Mouse (Mus musculus) embryonic fibroblast, embryonic 13.5 days (primary cell): ENCODE results near the gene Ccdc106.

ENCODE experiments used
- CTCF ChIP-seq: IDR thresholded peaks from 2 replicates; pipeline ENCODE4 v1.5.1; 2011; ENCODE audit warnings: mild to moderate bottlenecking, control low read depth, low read length, moderate library complexity, borderline replicate concordance; ENCODE audit not compliant: insufficient read depth
- POLR2A ChIP-seq: IDR thresholded peaks from 2 replicates; pipeline ENCODE4 v1.6.1; 2011; ENCODE audit warnings: low read depth, mild to moderate bottlenecking, control low read depth, low read length, moderate library complexity

DNA sequence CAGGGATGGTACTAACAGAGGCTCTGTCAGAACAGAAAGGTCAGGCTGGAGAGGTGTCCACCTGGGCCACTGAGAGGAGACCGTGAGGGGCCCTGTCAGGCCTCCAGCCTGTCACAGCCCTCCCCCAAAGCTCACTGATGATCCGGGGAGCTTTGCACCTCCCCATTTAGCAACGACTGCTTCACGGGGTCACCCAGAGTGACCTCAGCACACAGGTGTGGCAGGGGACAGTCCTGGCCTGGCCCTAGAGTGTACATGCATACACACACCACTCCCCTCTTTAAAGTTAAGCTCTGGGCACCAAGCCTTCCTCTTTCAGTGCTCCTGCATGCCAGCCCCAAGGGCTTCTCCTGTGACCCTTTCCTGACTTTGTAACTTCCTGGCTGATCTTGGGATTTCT, 44.9 kb upstream of the Ccdc106 start:
- TF ChIP-seq CTCF (no peak), POLR2A (no peak)
